Comparison of ENCODE assay signal across 8 mouse cellular contexts in the genomic region with DNA sequence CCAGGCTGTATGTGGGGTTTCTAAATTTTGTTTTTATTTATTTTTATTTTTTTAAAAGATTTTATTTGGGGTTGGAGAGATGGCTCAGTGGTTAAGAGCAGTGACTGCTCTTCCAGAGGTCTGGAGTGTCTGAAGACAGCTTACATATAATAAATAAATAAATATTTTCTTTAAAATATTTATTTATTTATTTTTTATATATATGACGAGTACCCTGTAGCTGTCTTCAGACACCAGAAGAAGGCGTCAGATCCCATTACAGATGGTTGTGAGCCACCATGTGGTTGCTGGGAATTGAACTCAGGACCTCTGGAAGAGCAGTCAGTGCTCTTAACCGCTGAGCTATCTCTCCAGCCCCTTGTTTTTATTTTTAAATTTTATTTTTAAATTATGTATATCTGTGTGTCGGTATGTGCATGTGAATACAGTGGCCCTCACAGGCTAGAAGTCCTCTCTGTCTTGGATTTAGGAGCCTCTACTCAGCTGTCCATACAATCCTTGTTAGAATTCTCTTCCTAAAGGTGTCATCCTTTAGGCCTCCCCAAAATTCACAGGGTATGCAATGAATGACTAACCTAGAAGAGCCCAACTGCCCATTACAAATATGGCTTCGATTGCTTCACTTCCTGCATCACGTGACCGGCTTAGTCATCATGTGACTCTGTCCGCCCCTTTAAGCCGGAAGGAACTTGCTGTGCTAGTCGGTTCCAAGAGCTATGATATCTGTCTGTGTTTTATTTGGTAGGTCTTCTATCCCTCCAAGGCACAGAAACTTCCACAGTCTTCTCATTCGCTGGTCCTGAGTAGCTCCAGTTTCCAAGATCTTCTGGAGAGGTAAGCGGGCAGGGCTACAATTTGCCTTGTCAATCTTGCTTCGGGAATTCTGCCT. TPM values are rescaled to one million over a fixed set of nuclear protein-coding genes. Genes with fewer than 3 reads are reported as not detected.
DNase-seq lines count a peak whose midpoint lies in the region; ATAC-seq and TF ChIP-seq lines count a peak whose summit lies in the region.

A gene (plus strand): TSS at position 676 of the 889 bp plus-strand sequence.

- H3K27me3 ChIP-seq in hindbrain, postnatal 0 days (ENCODE audit: insufficient read depth, low read length): no peaks in the 10 kb centered on the region

- no peak for TF ChIP-seq CTCF in gastrocnemius, adult 2 months (IDR thresholded peaks at IDR 0.05)
- no peak for TF ChIP-seq CTCF in hindbrain, postnatal 0 days (IDR thresholded peaks at IDR 0.05; ENCODE audit: low read depth)
- TF ChIP-seq CTCF in left cerebral cortex, adult 2 months (IDR thresholded peaks at IDR 0.05): no peak

- peak within 1 kb of the TSS; percentile 62 for H3K9ac ChIP-seq in hindbrain, postnatal 0 days (replicated peaks; ENCODE audit: low read length)

- peak; percentile 94 for DNase-seq in ZHBTc4 (ENCODE audit: low read depth, low spot score)
- peak; percentile 78 to 85 for DNase-seq in cerebellum, postnatal 4 days (ENCODE audit: low spot score in 2 of 2)
- DNase-seq in gastrocnemius, adult 2 months: peak; percentile 85
- peak; percentile 95 for DNase-seq in hindbrain, postnatal 0 days (ENCODE audit: low spot score)
- peak; percentile 84 to 85 for DNase-seq in left cerebral cortex, adult 2 months (ENCODE audit: extremely low spot score in 1 of 2, low spot score in 2 of 2)
- peak; percentile 91 to 93 for DNase-seq in right cerebral cortex, adult 2 months (ENCODE audit: low spot score in 2 of 2)
- DNase-seq in urinary bladder, postnatal 36 days (ENCODE audit: low spot score in 2 of 2): peak; percentile 80 to 83

- intact Hi-C loops in gastrocnemius, adult 2 months (cut with DNase I): no loop called here
- intact Hi-C loops in left cerebral cortex, adult 2 months (cut with DNase I): loop anchor here (1.0 kb wide), 1 partner anchor 11 kb away; no protein-coding TSS in a partner anchor

- H3K36me3 ChIP-seq in hindbrain, postnatal 0 days (ENCODE audit: insufficient read depth, low read length): peaks cover 20% of the 10 kb centered on the region

- WGBS in hindbrain, postnatal 0 days: 25% methylated on average over 13 of the region's 13 CpGs

- H3K4me2 ChIP-seq in hindbrain, postnatal 0 days (ENCODE audit: low read depth, low read length): peak within 1 kb of the TSS; percentile 83

- peak; percentile 91 for ATAC-seq in hindbrain, postnatal 0 days
- peak; percentile 94 for ATAC-seq in megakaryocyte, adult 5-6 weeks (ENCODE audit: poor library complexity, severe bottlenecking)

- H3K9me3 ChIP-seq in hindbrain, postnatal 0 days (ENCODE audit: low read length): no peaks in the 10 kb centered on the region

- H3K4me1 ChIP-seq in hindbrain, postnatal 0 days (ENCODE audit: insufficient read depth, low read length): peaks cover 5% of the 10 kb centered on the region; the same call in 1 of the 2 replicates

- peak within 1 kb of the TSS; percentile 77 for H3K4me3 ChIP-seq in gastrocnemius, adult 2 months
- H3K4me3 ChIP-seq in hindbrain, postnatal 0 days (ENCODE audit: low read length): peak within 1 kb of the TSS; percentile 54
- peak within 1 kb of the TSS; percentile 69 for H3K4me3 ChIP-seq in left cerebral cortex, adult 2 months

- peak within 1 kb of the TSS; percentile 81 for H3K27ac ChIP-seq in gastrocnemius, adult 2 months
- peak within 1 kb of the TSS; percentile 67 for H3K27ac ChIP-seq in hindbrain, postnatal 0 days
- peak within 1 kb of the TSS; percentile 83 for H3K27ac ChIP-seq in left cerebral cortex, adult 2 months

RNA-seq across cellular contexts. Expression of the gene that starts here (rescaled TPM):
- total RNA-seq in gastrocnemius, adult 2 months (2021): 10 to 100 TPM; 17.4 to 19.7 TPM
- total RNA-seq in hindbrain, postnatal 0 days (2014; rRNA removed): 62.5 and 77.4 TPM in 2 replicates
- 45.8 and 46.8 TPM in 2 replicates for polyA plus RNA-seq in hindbrain, postnatal 0 days (2015; fragmentation: Nextera tagmentation; extraction: Ambion mirVana)
- 10 to 100 TPM; 64.9 to 66.8 TPM for total RNA-seq in left cerebral cortex, adult 2 months (2021)
- total RNA-seq in megakaryocyte, adult 5-6 weeks (2015): 77.6 and 78.1 TPM in 2 replicates
- total RNA-seq in megakaryocyte, adult 5-6 weeks (2017): 71.1 and 79.5 TPM in 2 replicates

Comparison
In these comparisons a context has a peak if more than half of its experiments do, and no peak if none do; other contexts are left out.
1. Peak in every context shown above with its lines: DNase-seq, ATAC-seq, H3K4me3 ChIP-seq and H3K27ac ChIP-seq.